Mouse (Mus musculus): Measurements from ENCODE around the gene Tmc5. TPM values are rescaled to one million over a fixed set of nuclear protein-coding genes. Genes with fewer than 3 reads are reported as not detected.

Gene Tmc5
- polyA plus RNA-seq, 1 experiment from 2014 or later, result 48.1 TPM

- 0 out of 2 replicates have a peak, but pooled peaks have one; percentile 9 for TF ChIP-seq CTCF (IDR thresholded peaks at IDR 0.05; ENCODE audit: low read depth)
- WGBS, result 84% methylated on average over 6 of the region's 6 CpGs
- ATAC-seq, result no peak
Observed at GRCm38 (mm10) chr7:118652572-118653295, 55.6 kb downstream of the Tmc5 start.

GRCm38 (mm10) chr7:118656730-118657129 lies 59.6 kb downstream of the Tmc5 start:
- Histone ChIP-seq H3K4me2 (replicated peaks; ENCODE audit: low read depth) (no peak overlapping the region), H3K9me3 (ENCODE audit: control insufficient read depth) (no peaks in the 10 kb centered on the region), H3K36me3 (ENCODE audit: control insufficient read depth, insufficient read depth) (peaks cover 8% of the 10 kb centered on the region), H3K4me1 (replicated peaks; ENCODE audit: control insufficient read depth, insufficient read depth, low read length) (no peaks in the 10 kb centered on the region), H3K4me3 (ENCODE audit: low read depth, low read length) (no peak overlapping the region), H3K9ac (ENCODE audit: low read depth, low read length) (no peak overlapping the region), H3K27me3 (replicated peaks; ENCODE audit: control insufficient read depth, insufficient read depth, low read length) (no peaks in the 10 kb centered on the region), H3K27ac (ENCODE audit: low read depth, low read length) (no peak overlapping the region)
- WGBS, result 47% methylated on average over 6 of the region's 6 CpGs
- ATAC-seq, result no peak
- TF ChIP-seq CTCF (IDR thresholded peaks at IDR 0.05; ENCODE audit: low read depth), result no peak

More at GRCm38 (mm10) chr7:118652572-118653295, 55.6 kb downstream of the Tmc5 start:
- Histone ChIP-seq H3K9ac (ENCODE audit: low read depth, low read length) (no peak overlapping the region), H3K4me2 (replicated peaks; ENCODE audit: low read depth) (no peak overlapping the region), H3K9me3 (ENCODE audit: control insufficient read depth) (no peaks in the 10 kb centered on the region), H3K4me1 (replicated peaks; ENCODE audit: control insufficient read depth, insufficient read depth, low read length) (no peaks in the 10 kb centered on the region), H3K27ac (ENCODE audit: low read depth, low read length) (no peak overlapping the region), H3K36me3 (ENCODE audit: control insufficient read depth, insufficient read depth) (peaks cover 33% of the 10 kb centered on the region), H3K27me3 (replicated peaks; ENCODE audit: control insufficient read depth, insufficient read depth, low read length) (no peaks in the 10 kb centered on the region), H3K4me3 (ENCODE audit: low read depth, low read length) (no peak overlapping the region)

GRCm38 (mm10) chr7:118667773-118668172 lies 70.7 kb downstream of the Tmc5 start:
- Histone ChIP-seq H3K9ac (ENCODE audit: low read depth, low read length) (no peak overlapping the region), H3K27ac (ENCODE audit: low read depth, low read length) (no peak overlapping the region), H3K27me3 (replicated peaks; ENCODE audit: control insufficient read depth, insufficient read depth, low read length) (no peaks in the 10 kb centered on the region), H3K4me3 (ENCODE audit: low read depth, low read length) (no peak overlapping the region), H3K4me2 (replicated peaks; ENCODE audit: low read depth) (no peak overlapping the region), H3K4me1 (replicated peaks; ENCODE audit: control insufficient read depth, insufficient read depth, low read length) (no peaks in the 10 kb centered on the region), H3K36me3 (ENCODE audit: control insufficient read depth, insufficient read depth) (peaks cover 44% of the 10 kb centered on the region; the same call in 1 of the 2 replicates), H3K9me3 (ENCODE audit: control insufficient read depth) (no peaks in the 10 kb centered on the region)
- TF ChIP-seq CTCF (IDR thresholded peaks at IDR 0.05; ENCODE audit: low read depth), result no peak
- 94% methylated on average over 2 of the region's 2 CpGs for WGBS
- ATAC-seq, result no peak

- Histone ChIP-seq H3K27ac (ENCODE audit: low read depth, low read length) (no peak overlapping the region), H3K4me2 (replicated peaks; ENCODE audit: low read depth) (no peak overlapping the region), H3K27me3 (replicated peaks; ENCODE audit: control insufficient read depth, insufficient read depth, low read length) (no peaks in the 10 kb centered on the region), H3K4me1 (replicated peaks; ENCODE audit: control insufficient read depth, insufficient read depth, low read length) (no peaks in the 10 kb centered on the region), H3K9me3 (ENCODE audit: control insufficient read depth) (no peaks in the 10 kb centered on the region), H3K4me3 (ENCODE audit: low read depth, low read length) (no peak overlapping the region), H3K9ac (ENCODE audit: low read depth, low read length) (no peak overlapping the region), H3K36me3 (ENCODE audit: control insufficient read depth, insufficient read depth) (peaks cover 47% of the 10 kb centered on the region; the same call in 1 of the 2 replicates)
- TF ChIP-seq CTCF (IDR thresholded peaks at IDR 0.05; ENCODE audit: low read depth), result no peak
- no peak for ATAC-seq
- 71% methylated on average over 4 of the region's 4 CpGs for WGBS
Observed at GRCm38 (mm10) chr7:118670142-118670541, 73.0 kb downstream of the Tmc5 start.

GRCm38 (mm10) chr7:118676826-118677225 lies 79.7 kb downstream of the Tmc5 start:
- no peak for TF ChIP-seq CTCF (IDR thresholded peaks at IDR 0.05; ENCODE audit: low read depth)
- Histone ChIP-seq H3K9ac (ENCODE audit: low read depth, low read length) (no peak overlapping the region), H3K9me3 (ENCODE audit: control insufficient read depth) (no peaks in the 10 kb centered on the region), H3K36me3 (ENCODE audit: control insufficient read depth, insufficient read depth) (peaks cover 30% of the 10 kb centered on the region; the same call in 1 of the 2 replicates), H3K4me3 (ENCODE audit: low read depth, low read length) (no peak overlapping the region), H3K27me3 (replicated peaks; ENCODE audit: control insufficient read depth, insufficient read depth, low read length) (no peaks in the 10 kb centered on the region), H3K4me2 (replicated peaks; ENCODE audit: low read depth) (no peak overlapping the region), H3K27ac (ENCODE audit: low read depth, low read length) (no peak overlapping the region), H3K4me1 (replicated peaks; ENCODE audit: control insufficient read depth, insufficient read depth, low read length) (no peaks in the 10 kb centered on the region)
- ATAC-seq, result no peak
- WGBS, result 78% methylated on average over 4 of the region's 4 CpGs

- TF ChIP-seq CTCF (IDR thresholded peaks at IDR 0.05; ENCODE audit: low read depth), result peak; percentile 88
- H3K27me3 ChIP-seq (replicated peaks; ENCODE audit: control insufficient read depth, insufficient read depth, low read length), result no peaks in the 10 kb centered on the region
- ATAC-seq, result peak; percentile 42; the same call in 1 of the 2 replicates
- H3K36me3 ChIP-seq (ENCODE audit: control insufficient read depth, insufficient read depth), result peaks cover 53% of the 10 kb centered on the region
- H3K4me2 ChIP-seq (replicated peaks; ENCODE audit: low read depth), result no peak overlapping the region
- no peaks in the 10 kb centered on the region for H3K4me1 ChIP-seq (replicated peaks; ENCODE audit: control insufficient read depth, insufficient read depth, low read length)
- 17% methylated on average over 5 of the region's 5 CpGs for WGBS
- no peak overlapping the region for H3K9ac ChIP-seq (ENCODE audit: low read depth, low read length)
- H3K9me3 ChIP-seq (ENCODE audit: control insufficient read depth), result no peaks in the 10 kb centered on the region
- H3K27ac ChIP-seq (ENCODE audit: low read depth, low read length), result no peak overlapping the region
- H3K4me3 ChIP-seq (ENCODE audit: low read depth, low read length), result no peak overlapping the region
Observed at GRCm38 (mm10) chr7:118688199-118688598, 91.1 kb downstream of the Tmc5 start.
